Mouse (Mus musculus): ENCODE measurements around the gene Pja2.
A peak's percentile ranks its signal among the peaks of the same experiment; 100 is the strongest.
"Not testable (repeated sequence)": the region's sequence is repeated elsewhere in the genome, so short reads cannot be mapped to it uniquely, and the experiment has no call there.

Pja2 gene

GRCm38 (mm10) chr17:64331898-64332769, at the start of gene Pja2:
TSS of gene Pja2 (minus strand) at chr17:64331916.
- DNase-seq (ENCODE audit: low spot score), result peak; percentile 98

GRCm38 (mm10) chr17:64375327-64375726, 43.6 kb upstream of the Pja2 start:
- peak; percentile 78 for DNase-seq (ENCODE audit: low spot score)

GRCm38 (mm10) chr17:64363694-64364093, 32.0 kb upstream of the Pja2 start:
- no peak for DNase-seq (ENCODE audit: low spot score)

GRCm38 (mm10) chr17:64362570-64362969, 30.9 kb upstream of the Pja2 start:
- no peak for DNase-seq (ENCODE audit: low spot score)

- DNase-seq (ENCODE audit: low spot score), result no peak
Measured at GRCm38 (mm10) chr17:64361911-64362425, 30.3 kb upstream of the Pja2 start.

- no peak for DNase-seq (ENCODE audit: low spot score)
Measured at GRCm38 (mm10) chr17:64353940-64354339, 22.2 kb upstream of the Pja2 start.

GRCm38 (mm10) chr17:64346135-64346534, 14.4 kb upstream of the Pja2 start:
- peak; percentile 22 for DNase-seq (ENCODE audit: low spot score)

GRCm38 (mm10) chr17:64344576-64345172, 13.0 kb upstream of the Pja2 start:
- no peak for DNase-seq (ENCODE audit: low spot score)

GRCm38 (mm10) chr17:64341698-64342097, 10.0 kb upstream of the Pja2 start:
- DNase-seq (ENCODE audit: low spot score), result no peak

- no peak for DNase-seq (ENCODE audit: low spot score)
Measured at GRCm38 (mm10) chr17:64339752-64340151, 8.0 kb upstream of the Pja2 start.

- DNase-seq (ENCODE audit: low spot score), result no peak
Measured at GRCm38 (mm10) chr17:64337220-64337619, 5.5 kb upstream of the Pja2 start.

GRCm38 (mm10) chr17:64333956-64334355, 2.2 kb upstream of the Pja2 start:
- no peak for DNase-seq (ENCODE audit: low spot score)

- DNase-seq (ENCODE audit: low spot score), result peak; percentile 35
Measured at GRCm38 (mm10) chr17:64332770-64333096, 1.0 kb upstream of the Pja2 start.

GRCm38 (mm10) chr17:64331291-64331897, 322 bp downstream of the Pja2 start:
- no peak for DNase-seq (ENCODE audit: low spot score)

- no peak for DNase-seq (ENCODE audit: low spot score)
Measured at GRCm38 (mm10) chr17:64330885-64331284, 831 bp downstream of the Pja2 start.

GRCm38 (mm10) chr17:64324556-64324955, 7.2 kb downstream of the Pja2 start:
- no peak for DNase-seq (ENCODE audit: low spot score)

- DNase-seq (ENCODE audit: low spot score), result no peak
Measured at GRCm38 (mm10) chr17:64315428-64315827, 16.3 kb downstream of the Pja2 start.

GRCm38 (mm10) chr17:64314523-64314922, 17.2 kb downstream of the Pja2 start:
- DNase-seq (ENCODE audit: low spot score), result not testable (repeated sequence)

GRCm38 (mm10) chr17:64297628-64298027, 34.1 kb downstream of the Pja2 start:
- no peak for DNase-seq (ENCODE audit: low spot score)

- DNase-seq (ENCODE audit: low spot score), result no peak
Measured at GRCm38 (mm10) chr17:64292740-64293139, 39.0 kb downstream of the Pja2 start.

- peak; percentile 25 for DNase-seq (ENCODE audit: low spot score)
Measured at GRCm38 (mm10) chr17:64289684-64290083, 42.0 kb downstream of the Pja2 start.

GRCm38 (mm10) chr17:64288000-64288399, 43.7 kb downstream of the Pja2 start:
- DNase-seq (ENCODE audit: low spot score), result no peak

- DNase-seq (ENCODE audit: low spot score), result no peak
Measured at GRCm38 (mm10) chr17:64286836-64287235, 44.9 kb downstream of the Pja2 start.

Data from embryo, embryonic 10.5 days (tissue).